Mouse (Mus musculus) regulatory T cell (primary cell): ENCODE measurements around the gene Shisa2.

Source experiments
- in situ Hi-C: fragments of 300-600 bp; cut with MboI, MseI; formaldehyde crosslinking; loops from one replicate; pipeline ENCODE4 v1.15.1; 2025; ENCODE audit warnings: high pct_unique_total_duplicates

Shisa2 gene

GRCm38 (mm10) chr14:59625158-59625805 lies at the start of gene Shisa2:
TSS of gene Shisa2 (plus strand) at chr14:59625308.
- in situ Hi-C loops: no loop called here

- in situ Hi-C loops: no loop called here
Measured at GRCm38 (mm10) chr14:59576385-59576784, 48.7 kb upstream of the Shisa2 start.

- in situ Hi-C loops: no loop called here
Measured at GRCm38 (mm10) chr14:59590614-59591013, 34.5 kb upstream of the Shisa2 start.

- in situ Hi-C loops: no loop called here
Measured at GRCm38 (mm10) chr14:59591901-59592300, 33.2 kb upstream of the Shisa2 start.

GRCm38 (mm10) chr14:59592593-59592992 lies 32.5 kb upstream of the Shisa2 start:
- in situ Hi-C loops: no loop called here

GRCm38 (mm10) chr14:59594988-59595387 lies 30.1 kb upstream of the Shisa2 start:
- in situ Hi-C loops: no loop called here

- in situ Hi-C loops: no loop called here
Measured at GRCm38 (mm10) chr14:59597398-59598259, 27.5 kb upstream of the Shisa2 start, which contains the start of gene Cdadc1. TSS of gene Cdadc1 (minus strand) at chr14:59597959.

- in situ Hi-C loops: no loop called here
Measured at GRCm38 (mm10) chr14:59598260-59598627, 26.9 kb upstream of the Shisa2 start.

- in situ Hi-C loops: no loop called here
Measured at GRCm38 (mm10) chr14:59604002-59604645, 21.0 kb upstream of the Shisa2 start.

GRCm38 (mm10) chr14:59605671-59606353 lies 19.3 kb upstream of the Shisa2 start:
- in situ Hi-C loops: loop anchor here (5.0 kb wide), 2 partner anchors 331 to 411 kb away; no protein-coding TSS in a partner anchor

- in situ Hi-C loops: loop anchor here (5.0 kb wide), 2 partner anchors 330 to 410 kb away; no protein-coding TSS in a partner anchor
Measured at GRCm38 (mm10) chr14:59607021-59607420, 18.1 kb upstream of the Shisa2 start.

GRCm38 (mm10) chr14:59612920-59613625 lies 12.0 kb upstream of the Shisa2 start:
- in situ Hi-C loops: loop anchor here (10.0 kb wide), 1 partner anchor 162 kb away; no protein-coding TSS in a partner anchor

- in situ Hi-C loops: loop anchor here (10.0 kb wide), 1 partner anchor 161 kb away; no protein-coding TSS in a partner anchor
Measured at GRCm38 (mm10) chr14:59614149-59614548, 11.0 kb upstream of the Shisa2 start.

GRCm38 (mm10) chr14:59616802-59617201 lies 8.3 kb upstream of the Shisa2 start:
- in situ Hi-C loops: loop anchor here (10.0 kb wide), 1 partner anchor 158 kb away; no protein-coding TSS in a partner anchor

GRCm38 (mm10) chr14:59624326-59624885 lies 702 bp upstream of the Shisa2 start:
- in situ Hi-C loops: no loop called here

- in situ Hi-C loops: no loop called here
Measured at GRCm38 (mm10) chr14:59625806-59626364, 777 bp downstream of the Shisa2 start.

- in situ Hi-C loops: no loop called here
Measured at GRCm38 (mm10) chr14:59626711-59627110, 1.6 kb downstream of the Shisa2 start.

GRCm38 (mm10) chr14:59627142-59627680 lies 2.1 kb downstream of the Shisa2 start:
- in situ Hi-C loops: no loop called here

GRCm38 (mm10) chr14:59627823-59628222 lies 2.7 kb downstream of the Shisa2 start:
- in situ Hi-C loops: no loop called here

GRCm38 (mm10) chr14:59629308-59629707 lies 4.2 kb downstream of the Shisa2 start:
- in situ Hi-C loops: no loop called here
